Mouse (Mus musculus): Measurements from ENCODE around the gene E2f4. TPM values are rescaled to one million over a fixed set of nuclear protein-coding genes. Genes with fewer than 3 reads are reported as not detected.
A peak's percentile ranks its signal among the peaks of the same experiment; 100 is the strongest.

The E2f4 gene
- polyA plus RNA-seq, 1 experiment from 2014 or later: 43.5 TPM

- no peak overlapping the region for H3K9ac ChIP-seq
- H3K9me3 ChIP-seq (ENCODE audit: control insufficient read depth, low read length): no peaks in the 10 kb centered on the region
- peak overlapping the region; percentile 68 for H3K4me2 ChIP-seq (replicated peaks)
- peak; percentile 29 for ATAC-seq (ENCODE audit: low FRiP score)
- DNase-seq (ENCODE audit: low spot score): no peak
- no peaks in the 10 kb centered on the region for H3K36me3 ChIP-seq (replicated peaks; ENCODE audit: control insufficient read depth, insufficient read depth)
- WGBS: under 1% methylated on average over 55 of the region's 55 CpGs
- peak overlapping the region; percentile 32 for H3K4me3 ChIP-seq (replicated peaks; ENCODE audit: low read length)
- peaks cover 87% of the 10 kb centered on the region for H3K27me3 ChIP-seq (ENCODE audit: control insufficient read depth, insufficient read depth, low read length)
- peaks cover 16% of the 10 kb centered on the region; the same call in 1 of the 2 replicates for H3K4me1 ChIP-seq (replicated peaks; ENCODE audit: control insufficient read depth, insufficient read depth, low read length)
- no peak overlapping the region for H3K27ac ChIP-seq
Observed at GRCm38 (mm10) chr8:105258911-105259720, 38.3 kb upstream of the E2f4 start.

- Histone ChIP-seq H3K9me3 (ENCODE audit: control insufficient read depth, low read length) (no peaks in the 10 kb centered on the region), H3K27ac (no peak overlapping the region), H3K4me1 (replicated peaks; ENCODE audit: control insufficient read depth, insufficient read depth, low read length) (peaks cover 15% of the 10 kb centered on the region; the same call in 1 of the 2 replicates), H3K27me3 (ENCODE audit: control insufficient read depth, insufficient read depth, low read length) (peaks cover 90% of the 10 kb centered on the region), H3K9ac (no peak overlapping the region), H3K4me3 (replicated peaks; ENCODE audit: low read length) (peak overlapping the region; percentile 32), H3K4me2 (replicated peaks) (peak overlapping the region; percentile 68), H3K36me3 (replicated peaks; ENCODE audit: control insufficient read depth, insufficient read depth) (no peaks in the 10 kb centered on the region)
- peak; percentile 64 for ATAC-seq (ENCODE audit: low FRiP score)
- peak; percentile 83 for DNase-seq (ENCODE audit: low spot score)
- WGBS: 3% methylated on average over 30 of the region's 30 CpGs
Observed at GRCm38 (mm10) chr8:105259721-105260320, 37.6 kb upstream of the E2f4 start.

GRCm38 (mm10) chr8:105260371-105261099 lies 36.9 kb upstream of the E2f4 start:
- no peak for DNase-seq (ENCODE audit: low spot score)
- H3K9ac ChIP-seq: no peak overlapping the region
- WGBS: 52% methylated on average over 7 of the region's 7 CpGs
- H3K27me3 ChIP-seq (ENCODE audit: control insufficient read depth, insufficient read depth, low read length): peaks cover 90% of the 10 kb centered on the region
- H3K4me2 ChIP-seq (replicated peaks): no peak overlapping the region
- H3K27ac ChIP-seq: no peak overlapping the region
- no peak for ATAC-seq (ENCODE audit: low FRiP score)
- peaks cover 11% of the 10 kb centered on the region; the same call in 1 of the 2 replicates for H3K4me1 ChIP-seq (replicated peaks; ENCODE audit: control insufficient read depth, insufficient read depth, low read length)
- H3K36me3 ChIP-seq (replicated peaks; ENCODE audit: control insufficient read depth, insufficient read depth): no peaks in the 10 kb centered on the region
- no peaks in the 10 kb centered on the region for H3K9me3 ChIP-seq (ENCODE audit: control insufficient read depth, low read length)
- H3K4me3 ChIP-seq (replicated peaks; ENCODE audit: low read length): no peak overlapping the region

GRCm38 (mm10) chr8:105261326-105261980 lies 36.0 kb upstream of the E2f4 start:
- Histone ChIP-seq H3K4me3 (replicated peaks; ENCODE audit: low read length) (no peak overlapping the region), H3K9me3 (ENCODE audit: control insufficient read depth, low read length) (no peaks in the 10 kb centered on the region), H3K4me2 (replicated peaks) (no peak overlapping the region), H3K27me3 (ENCODE audit: control insufficient read depth, insufficient read depth, low read length) (peaks cover 90% of the 10 kb centered on the region), H3K36me3 (replicated peaks; ENCODE audit: control insufficient read depth, insufficient read depth) (no peaks in the 10 kb centered on the region), H3K27ac (no peak overlapping the region), H3K4me1 (replicated peaks; ENCODE audit: control insufficient read depth, insufficient read depth, low read length) (peaks cover 11% of the 10 kb centered on the region; the same call in 1 of the 2 replicates), H3K9ac (no peak overlapping the region)
- no peak for ATAC-seq (ENCODE audit: low FRiP score)
- 85% methylated on average over 12 of the region's 12 CpGs for WGBS
- DNase-seq (ENCODE audit: low spot score): no peak

- H3K4me1 ChIP-seq (replicated peaks; ENCODE audit: control insufficient read depth, insufficient read depth, low read length): peaks cover 18% of the 10 kb centered on the region; the same call in 1 of the 2 replicates
- no peaks in the 10 kb centered on the region for H3K36me3 ChIP-seq (replicated peaks; ENCODE audit: control insufficient read depth, insufficient read depth)
- peak overlapping the region; percentile 76; the same call in 1 of the 2 replicates for H3K4me2 ChIP-seq (replicated peaks)
- H3K9ac ChIP-seq: 0 out of 2 replicates have a peak overlapping the region, but pooled peaks have one; percentile 58
- 0 out of 2 replicates have a peak overlapping the region, but pooled peaks have one; percentile 42 for H3K4me3 ChIP-seq (replicated peaks; ENCODE audit: low read length)
- 40% methylated on average over 16 of the region's 16 CpGs for WGBS
- ATAC-seq (ENCODE audit: low FRiP score) (no peak), DNase-seq (ENCODE audit: low spot score) (no peak)
- H3K27ac ChIP-seq: no peak overlapping the region
- no peaks in the 10 kb centered on the region for H3K9me3 ChIP-seq (ENCODE audit: control insufficient read depth, low read length)
- H3K27me3 ChIP-seq (ENCODE audit: control insufficient read depth, insufficient read depth, low read length): peaks cover 92% of the 10 kb centered on the region
Observed at GRCm38 (mm10) chr8:105263244-105263912, 34.1 kb upstream of the E2f4 start.

GRCm38 (mm10) chr8:105264024-105264982 lies 33.2 kb upstream of the E2f4 start, which contains the start of the genes Tradd and Fbxl8:
TSS of gene Tradd (minus strand) at chr8:105264609.
TSS of gene Fbxl8 (plus strand) at chr8:105264648.
- ATAC-seq (ENCODE audit: low FRiP score) (no peak), DNase-seq (ENCODE audit: low spot score) (no peak)
- H3K36me3 ChIP-seq (replicated peaks; ENCODE audit: control insufficient read depth, insufficient read depth): no peaks in the 10 kb centered on the region
- no peak within 1 kb of the TSS for H3K27ac ChIP-seq
- peak within 1 kb of the TSS; percentile 58 for H3K9ac ChIP-seq
- WGBS: 2% methylated on average over 53 of the region's 54 CpGs
- peaks cover 13% of the 10 kb centered on the region for H3K4me1 ChIP-seq (replicated peaks; ENCODE audit: control insufficient read depth, insufficient read depth, low read length)
- H3K4me3 ChIP-seq (replicated peaks; ENCODE audit: low read length): peak within 1 kb of the TSS; percentile 42
- peak within 1 kb of the TSS; percentile 76 for H3K4me2 ChIP-seq (replicated peaks)
- peaks cover 87% of the 10 kb centered on the region for H3K27me3 ChIP-seq (ENCODE audit: control insufficient read depth, insufficient read depth, low read length)
- no peaks in the 10 kb centered on the region for H3K9me3 ChIP-seq (ENCODE audit: control insufficient read depth, low read length)

- 14% methylated on average over 10 of the region's 10 CpGs for WGBS
- Histone ChIP-seq H3K4me2 (replicated peaks) (peak overlapping the region; percentile 76), H3K27me3 (ENCODE audit: control insufficient read depth, insufficient read depth, low read length) (peaks cover 88% of the 10 kb centered on the region), H3K9ac (no peak overlapping the region), H3K36me3 (replicated peaks; ENCODE audit: control insufficient read depth, insufficient read depth) (no peaks in the 10 kb centered on the region), H3K4me1 (replicated peaks; ENCODE audit: control insufficient read depth, insufficient read depth, low read length) (peaks cover 19% of the 10 kb centered on the region), H3K27ac (no peak overlapping the region), H3K4me3 (replicated peaks; ENCODE audit: low read length) (peak overlapping the region; percentile 42), H3K9me3 (ENCODE audit: control insufficient read depth, low read length) (no peaks in the 10 kb centered on the region)
- no peak for DNase-seq (ENCODE audit: low spot score)
- ATAC-seq (ENCODE audit: low FRiP score): no peak
Observed at GRCm38 (mm10) chr8:105265128-105265527, 32.3 kb upstream of the E2f4 start.

GRCm38 (mm10) chr8:105266775-105267174 lies 30.7 kb upstream of the E2f4 start:
- no peak overlapping the region for H3K4me3 ChIP-seq (replicated peaks; ENCODE audit: low read length)
- ATAC-seq (ENCODE audit: low FRiP score): no peak
- WGBS: 11% methylated on average over 13 of the region's 13 CpGs
- no peak overlapping the region for H3K4me2 ChIP-seq (replicated peaks)
- no peak overlapping the region for H3K9ac ChIP-seq
- H3K27ac ChIP-seq: no peak overlapping the region
- DNase-seq (ENCODE audit: low spot score): no peak
- peaks cover 88% of the 10 kb centered on the region for H3K27me3 ChIP-seq (ENCODE audit: control insufficient read depth, insufficient read depth, low read length)
- H3K36me3 ChIP-seq (replicated peaks; ENCODE audit: control insufficient read depth, insufficient read depth): no peaks in the 10 kb centered on the region
- peaks cover 25% of the 10 kb centered on the region for H3K4me1 ChIP-seq (replicated peaks; ENCODE audit: control insufficient read depth, insufficient read depth, low read length)
- H3K9me3 ChIP-seq (ENCODE audit: control insufficient read depth, low read length): no peaks in the 10 kb centered on the region

Data from hindbrain, embryonic 14.5 days (tissue).